18 mouse cellular contexts compared by ENCODE assay signal in genomic region chr19:3695006-3695405, GRCm38 (mm10).
"Had no signal": no experiment of that assay in that cellular context is flagged by ENCODE, and none has a peak within 500 bp of the region (broad histone marks: within the 10 kb centered on the region; RNA-seq: fewer than 3 reads in every experiment).

No protein-coding gene starts in this region.

- ATAC-seq: intestine, postnatal 0 days; midbrain, embryonic 13.5 days; midbrain, embryonic 16.5 days had no signal

- H3K4me2 ChIP-seq: limb, embryonic 12.5 days; limb, embryonic 15.5 days; lung, embryonic 14.5 days; midbrain, embryonic 13.5 days; neural tube, embryonic 13.5 days had no signal

- H3K27ac ChIP-seq: limb, embryonic 12.5 days; limb, embryonic 15.5 days; liver, embryonic 14.5 days; midbrain, embryonic 10.5 days; midbrain, embryonic 13.5 days; neural tube, embryonic 13.5 days had no signal

- H3K9me3 ChIP-seq: limb, embryonic 12.5 days; limb, embryonic 15.5 days; megakaryocyte, embryonic 14.5 days; midbrain, embryonic 10.5 days; midbrain, embryonic 13.5 days; neural tube, embryonic 13.5 days had no signal

- H3K27me3 ChIP-seq: limb, embryonic 12.5 days; limb, embryonic 15.5 days; midbrain, embryonic 13.5 days; neural tube, embryonic 13.5 days had no signal

- H3K36me3 ChIP-seq: limb, embryonic 12.5 days; limb, embryonic 15.5 days; midbrain, embryonic 10.5 days; midbrain, embryonic 13.5 days; neural tube, embryonic 13.5 days had no signal

- H3K9ac ChIP-seq: limb, embryonic 12.5 days; limb, embryonic 15.5 days; liver, embryonic 14.5 days; lung, embryonic 14.5 days; midbrain, embryonic 13.5 days; neural tube, embryonic 13.5 days had no signal

- H3K4me1 ChIP-seq: limb, embryonic 12.5 days; limb, embryonic 15.5 days; midbrain, embryonic 10.5 days; midbrain, embryonic 13.5 days; neural tube, embryonic 13.5 days had no signal

- H3K4me3 ChIP-seq: limb, embryonic 12.5 days; limb, embryonic 15.5 days; megakaryocyte, embryonic 14.5 days; midbrain, embryonic 10.5 days; midbrain, embryonic 13.5 days; myocyte; neural tube, embryonic 13.5 days had no signal

- DNase-seq: kidney, adult 9 months; kidney, postnatal 14 days; kidney, postnatal 4 days; left cerebral cortex, postnatal 4 days; lung, embryonic 14.5 days; retina, postnatal 1 day; thymus, adult 18-20 months; thymus, postnatal 36 days had no signal
